Mouse (Mus musculus): ENCODE data around the gene Ficd.

DNA sequence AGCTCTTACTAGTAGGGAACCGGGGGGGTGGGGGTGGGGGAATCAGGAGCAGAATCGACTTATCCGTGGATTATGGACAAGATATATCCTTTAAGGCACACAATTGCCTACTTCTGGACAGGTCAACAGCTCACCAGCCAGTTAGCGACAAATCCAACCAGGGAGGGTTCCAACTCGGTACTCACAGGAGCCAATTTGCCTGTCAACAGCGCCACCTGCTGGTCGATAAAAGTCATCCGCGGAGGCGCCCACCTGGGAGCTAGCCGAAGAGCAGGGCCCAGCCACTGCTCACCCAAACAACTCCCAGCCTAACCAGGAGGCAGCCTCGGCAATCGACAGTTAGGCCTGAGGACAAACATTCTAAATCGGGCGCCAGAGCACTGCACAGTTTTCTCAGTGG, 11.2 kb upstream of the Ficd start, which contains the start of gene 1700069L16Rik:
- no peak for TF ChIP-seq GATA1 (IDR thresholded peaks at IDR 0.05; ENCODE audit: borderline replicate concordance, low read length)
- no peak for TF ChIP-seq FLI1 (IDR thresholded peaks at IDR 0.05; ENCODE audit: low read length)

Data from megakaryocyte, embryonic 14.5 days (primary cell).